Mouse (Mus musculus) embryonic facial prominence, embryonic 10.5 days (tissue): ENCODE data around the gene Il21. TPM values are rescaled to one million over a fixed set of nuclear protein-coding genes. Genes with fewer than 3 reads are reported as not detected.

Experiments
- DNase-seq: peaks from one replicate; pipeline ENCODE4 v3.0.0-alpha.2; 2017; ENCODE audit warnings: low spot score
- H3K27ac ChIP-seq: fragments of 300-500 bp; sonication (generic); replicated peaks from 2 replicates; pipeline ENCODE4 v1.5.1; 2016; ENCODE audit warnings: mild to moderate bottlenecking
- H3K27me3 ChIP-seq: fragments of 300-500 bp; sonication (generic); replicated peaks from 2 replicates; pipeline ENCODE4 v1.6.1; 2016; ENCODE audit warnings: low read depth, mild to moderate bottlenecking; ENCODE audit not compliant: poor library complexity, severe bottlenecking
- H3K36me3 ChIP-seq: fragments of 300-500 bp; sonication (generic); replicated peaks from 2 replicates; pipeline ENCODE4 v1.6.1; 2016; ENCODE audit warnings: mild to moderate bottlenecking, moderate library complexity
- H3K4me1 ChIP-seq: fragments of 300-500 bp; sonication (generic); 2 replicates; pipeline ENCODE4 v1.6.1; 2016
- H3K4me3 ChIP-seq: fragments of 300-500 bp; sonication (generic); 2 replicates; pipeline ENCODE4 v1.5.1; 2016; ENCODE audit warnings: mild to moderate bottlenecking, moderate library complexity
- H3K9me3 ChIP-seq: fragments of 300-500 bp; sonication (generic); 2 replicates; pipeline ENCODE4 v1.6.1; 2016; ENCODE audit warnings: mild to moderate bottlenecking
- WGBS: fragments of 180-500 bp; shearing (Covaris S2); methylation state at CpG from one replicate; pipeline ENCODE4 v1.1.7; 2016; 5-methylcytosine and 5-hydroxymethylcytosine counted together
- polyA plus RNA-seq: library from polyadenylated mRNA; unstranded; fragments of >200 nt; fragmentation: Nextera tagmentation; extraction: Ambion mirVana; gene quantifications from 2 replicates; pipeline ENCODE4 v1.2.1, GENCODE M21; 2016

Il21 gene
- polyA plus RNA-seq: 0.05 TPM in 1 of 2 replicates, not detected in the other

- no peak for DNase-seq
- Histone ChIP-seq H3K4me3 (no peak within 1 kb of the TSS), H3K4me1 (no peaks in the 10 kb centered on the region), H3K27ac (no peak within 1 kb of the TSS), H3K36me3 (no peaks in the 10 kb centered on the region), H3K9me3 (no peaks in the 10 kb centered on the region), H3K27me3 (no peaks in the 10 kb centered on the region)
- WGBS: 88% methylated on average over 7 of the region's 7 CpGs
Measured at GRCm38 (mm10) chr3:37232586-37233222, at the start of gene Il21. Il21 (minus strand) TSS chr3:37232636.

- H3K4me1 ChIP-seq: no peaks in the 10 kb centered on the region
- WGBS: 81% methylated on average over 8 of the region's 8 CpGs
- DNase-seq: no peak
- H3K4me3 ChIP-seq: no peak overlapping the region
- no peak overlapping the region for H3K27ac ChIP-seq
- H3K36me3 ChIP-seq: no peaks in the 10 kb centered on the region
- no peaks in the 10 kb centered on the region for H3K27me3 ChIP-seq
- no peaks in the 10 kb centered on the region for H3K9me3 ChIP-seq
Measured at GRCm38 (mm10) chr3:37280871-37281270, 48.4 kb upstream of the Il21 start.

- Histone ChIP-seq H3K9me3 (no peaks in the 10 kb centered on the region), H3K4me1 (no peaks in the 10 kb centered on the region), H3K27me3 (no peaks in the 10 kb centered on the region), H3K36me3 (no peaks in the 10 kb centered on the region), H3K4me3 (no peak overlapping the region), H3K27ac (no peak overlapping the region)
- 91% methylated on average over 1 of the region's 1 CpGs for WGBS
- DNase-seq: no peak
Measured at GRCm38 (mm10) chr3:37280221-37280620, 47.8 kb upstream of the Il21 start.

GRCm38 (mm10) chr3:37274661-37275060 is 42.2 kb upstream of the Il21 start:
- DNase-seq: no peak
- no peaks in the 10 kb centered on the region for H3K36me3 ChIP-seq
- WGBS: 83% methylated on average over 6 of the region's 6 CpGs

GRCm38 (mm10) chr3:37273092-37273491 is 40.7 kb upstream of the Il21 start:
- H3K36me3 ChIP-seq: no peaks in the 10 kb centered on the region
- no peak overlapping the region for H3K27ac ChIP-seq
- H3K9me3 ChIP-seq: no peaks in the 10 kb centered on the region
- H3K4me1 ChIP-seq: no peaks in the 10 kb centered on the region
- DNase-seq: no peak
- 88% methylated on average over 7 of the region's 7 CpGs for WGBS
- H3K4me3 ChIP-seq: no peak overlapping the region
- no peaks in the 10 kb centered on the region for H3K27me3 ChIP-seq

More at GRCm38 (mm10) chr3:37274661-37275060, 42.2 kb upstream of the Il21 start:
- Histone ChIP-seq H3K4me3 (no peak overlapping the region), H3K9me3 (no peaks in the 10 kb centered on the region), H3K27ac (no peak overlapping the region), H3K27me3 (no peaks in the 10 kb centered on the region), H3K4me1 (no peaks in the 10 kb centered on the region)

- peak; percentile 51 for DNase-seq
- Histone ChIP-seq H3K36me3 (no peaks in the 10 kb centered on the region), H3K27me3 (no peaks in the 10 kb centered on the region), H3K27ac (no peak overlapping the region), H3K4me3 (no peak overlapping the region), H3K4me1 (no peaks in the 10 kb centered on the region), H3K9me3 (no peaks in the 10 kb centered on the region)
- WGBS: 9% methylated on average over 1 of the region's 1 CpGs
Measured at GRCm38 (mm10) chr3:37271209-37271608, 38.8 kb upstream of the Il21 start.

GRCm38 (mm10) chr3:37269926-37270325 is 37.5 kb upstream of the Il21 start:
- no peaks in the 10 kb centered on the region for H3K27me3 ChIP-seq
- DNase-seq: no peak
- no peaks in the 10 kb centered on the region for H3K4me1 ChIP-seq
- H3K36me3 ChIP-seq: no peaks in the 10 kb centered on the region
- no peaks in the 10 kb centered on the region for H3K9me3 ChIP-seq
- no peak overlapping the region for H3K4me3 ChIP-seq
- H3K27ac ChIP-seq: no peak overlapping the region
- 96% methylated on average over 4 of the region's 4 CpGs for WGBS

- 91% methylated on average over 11 of the region's 11 CpGs for WGBS
- Histone ChIP-seq H3K27me3 (no peaks in the 10 kb centered on the region), H3K4me3 (no peak overlapping the region), H3K4me1 (no peaks in the 10 kb centered on the region), H3K9me3 (no peaks in the 10 kb centered on the region), H3K36me3 (no peaks in the 10 kb centered on the region), H3K27ac (no peak overlapping the region)
- DNase-seq: no peak
Measured at GRCm38 (mm10) chr3:37268338-37268737, 35.9 kb upstream of the Il21 start.

- H3K27me3 ChIP-seq: no peaks in the 10 kb centered on the region
Measured at GRCm38 (mm10) chr3:37259331-37259999, 27.0 kb upstream of the Il21 start.

GRCm38 (mm10) chr3:37257776-37258175 is 25.3 kb upstream of the Il21 start:
- H3K9me3 ChIP-seq: no peaks in the 10 kb centered on the region
- no peak overlapping the region for H3K4me3 ChIP-seq
- no peaks in the 10 kb centered on the region for H3K36me3 ChIP-seq
- H3K27ac ChIP-seq: no peak overlapping the region
- no peaks in the 10 kb centered on the region for H3K27me3 ChIP-seq
- DNase-seq: no peak
- WGBS: 88% methylated on average over 15 of the region's 15 CpGs
- no peaks in the 10 kb centered on the region for H3K4me1 ChIP-seq

More at GRCm38 (mm10) chr3:37259331-37259999, 27.0 kb upstream of the Il21 start:
- H3K9me3 ChIP-seq: no peaks in the 10 kb centered on the region
- H3K4me3 ChIP-seq: no peak overlapping the region
- H3K27ac ChIP-seq: no peak overlapping the region
- no peaks in the 10 kb centered on the region for H3K36me3 ChIP-seq
- WGBS: 78% methylated on average over 10 of the region's 10 CpGs
- no peaks in the 10 kb centered on the region for H3K4me1 ChIP-seq
- no peak for DNase-seq

GRCm38 (mm10) chr3:37250967-37251366 is 18.5 kb upstream of the Il21 start:
- WGBS: 86% methylated on average over 3 of the region's 3 CpGs
- no peak overlapping the region for H3K4me3 ChIP-seq
- no peak for DNase-seq
- no peaks in the 10 kb centered on the region for H3K4me1 ChIP-seq
- H3K36me3 ChIP-seq: no peaks in the 10 kb centered on the region
- no peaks in the 10 kb centered on the region for H3K27me3 ChIP-seq
- H3K9me3 ChIP-seq: no peaks in the 10 kb centered on the region
- no peak overlapping the region for H3K27ac ChIP-seq

- DNase-seq: no peak
- no peak overlapping the region for H3K27ac ChIP-seq
- no peaks in the 10 kb centered on the region for H3K4me1 ChIP-seq
- H3K27me3 ChIP-seq: no peaks in the 10 kb centered on the region
- H3K9me3 ChIP-seq: no peaks in the 10 kb centered on the region
- H3K36me3 ChIP-seq: no peaks in the 10 kb centered on the region
- H3K4me3 ChIP-seq: no peak overlapping the region
- WGBS: 76% methylated on average over 4 of the region's 4 CpGs
Measured at GRCm38 (mm10) chr3:37235025-37235424, 2.6 kb upstream of the Il21 start.

- no peak for DNase-seq
- 85% methylated on average over 7 of the region's 7 CpGs for WGBS
- H3K4me3 ChIP-seq: no peak overlapping the region
- H3K27ac ChIP-seq: no peak overlapping the region
- no peaks in the 10 kb centered on the region for H3K9me3 ChIP-seq
- no peaks in the 10 kb centered on the region for H3K4me1 ChIP-seq
- H3K27me3 ChIP-seq: no peaks in the 10 kb centered on the region
- H3K36me3 ChIP-seq: no peaks in the 10 kb centered on the region
Measured at GRCm38 (mm10) chr3:37231153-37231552, 1.3 kb downstream of the Il21 start.
